Mouse (Mus musculus): ENCODE results near the gene Gm28048.

DNA sequence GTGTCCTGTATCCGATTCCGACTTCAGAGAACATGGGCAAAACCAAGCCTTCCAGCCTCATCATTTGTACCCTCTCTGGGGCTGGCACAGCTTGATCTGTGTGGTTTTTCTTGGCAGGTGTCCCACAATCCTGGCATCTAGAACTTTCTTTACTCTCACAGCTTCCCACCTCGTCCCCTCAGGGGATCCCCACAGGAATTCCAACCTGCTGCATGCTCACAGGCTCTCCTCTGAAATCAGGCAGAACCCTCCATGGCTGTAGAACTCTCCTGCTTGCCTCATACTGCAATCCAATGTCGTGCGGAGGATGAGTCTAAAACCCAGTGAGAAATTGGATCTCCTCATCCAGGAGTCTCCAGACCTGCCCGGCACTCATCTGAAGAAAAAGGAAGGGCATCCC lies 155.2 kb downstream of the Gm28048 start:
- no peak for TF ChIP-seq CTCF (IDR thresholded peaks at IDR 0.05; ENCODE audit: control insufficient read depth, insufficient read depth, low read length)
- no peak for TF ChIP-seq POLR2A (IDR thresholded peaks at IDR 0.05; ENCODE audit: borderline replicate concordance, control insufficient read depth, low read depth, low read length)
